Mouse (Mus musculus): ENCODE data around the gene Plcg2. TPM values are rescaled to one million over a fixed set of nuclear protein-coding genes. Genes with fewer than 3 reads are reported as not detected.

The Plcg2 gene
- polyA plus RNA-seq, 1 experiment from 2014 or later = 2.0 TPM

DNA sequence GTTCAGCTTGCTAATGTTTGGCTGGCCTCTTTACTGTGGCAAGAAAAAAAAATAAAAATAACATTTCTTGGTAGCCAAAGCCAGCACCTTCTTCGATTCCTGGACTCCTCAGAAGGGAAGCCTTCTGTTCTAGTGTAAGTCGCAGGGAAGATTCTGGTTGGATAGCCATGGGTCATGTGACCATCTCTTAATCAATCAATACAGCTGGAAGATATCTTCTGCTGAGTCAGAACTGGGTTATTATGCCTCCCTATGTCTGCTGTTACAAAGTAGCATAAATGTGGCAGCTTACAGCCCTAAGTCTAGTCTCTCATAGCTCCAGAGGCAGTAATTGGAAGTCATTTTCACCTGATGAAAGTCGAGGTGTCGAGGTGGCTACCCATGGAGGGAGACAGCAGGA is 180.6 kb downstream of the Plcg2 start:
- Histone ChIP-seq H3K4me3 (no peak overlapping the region), H3K36me3 (no peaks in the 10 kb centered on the region), H3K27me3 (no peaks in the 10 kb centered on the region), H3K4me1 (no peaks in the 10 kb centered on the region), H3K9ac (replicated peaks) (no peak overlapping the region), H3K9me3 (no peaks in the 10 kb centered on the region), H3K27ac (replicated peaks) (no peak overlapping the region), H3K4me2 (replicated peaks) (no peak overlapping the region)
- ATAC-seq (ENCODE audit: low FRiP score, low read depth) = no peak
- 81% methylated on average over 4 of the region's 4 CpGs for WGBS

DNA sequence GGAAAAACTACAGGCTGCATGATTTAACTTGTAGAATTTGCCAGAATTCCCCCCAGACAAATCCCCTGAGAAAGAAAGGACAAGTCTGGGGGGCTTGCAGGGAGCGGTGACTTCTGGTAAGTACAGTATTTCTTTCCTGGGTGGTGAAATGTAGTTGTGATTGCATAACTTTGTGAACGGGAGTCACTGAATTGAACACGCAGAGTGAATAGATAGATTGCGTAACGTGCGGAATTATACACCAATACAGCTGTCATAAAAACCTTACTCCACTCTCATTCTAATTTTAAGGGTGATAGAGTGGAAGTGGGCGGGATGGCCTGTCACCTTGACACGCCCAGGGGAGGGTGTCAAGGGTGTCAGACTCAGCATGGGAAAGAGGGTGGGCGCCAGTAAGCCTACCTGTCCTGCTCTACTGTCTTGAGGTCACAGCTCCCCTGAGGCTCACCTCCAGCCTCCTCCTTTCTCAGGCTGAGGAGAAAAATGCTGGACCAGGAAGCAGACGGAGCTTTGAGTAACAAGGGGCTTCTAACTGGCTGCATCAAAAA is 185.9 kb downstream of the Plcg2 start:
- Histone ChIP-seq H3K4me2 (replicated peaks) (no peak overlapping the region), H3K9ac (replicated peaks) (no peak overlapping the region), H3K27me3 (no peaks in the 10 kb centered on the region), H3K36me3 (no peaks in the 10 kb centered on the region), H3K4me1 (no peaks in the 10 kb centered on the region), H3K4me3 (no peak overlapping the region), H3K9me3 (no peaks in the 10 kb centered on the region), H3K27ac (replicated peaks) (no peak overlapping the region)
- 93% methylated on average over 10 of the region's 10 CpGs for WGBS
- no peak for ATAC-seq (ENCODE audit: low FRiP score, low read depth)

DNA sequence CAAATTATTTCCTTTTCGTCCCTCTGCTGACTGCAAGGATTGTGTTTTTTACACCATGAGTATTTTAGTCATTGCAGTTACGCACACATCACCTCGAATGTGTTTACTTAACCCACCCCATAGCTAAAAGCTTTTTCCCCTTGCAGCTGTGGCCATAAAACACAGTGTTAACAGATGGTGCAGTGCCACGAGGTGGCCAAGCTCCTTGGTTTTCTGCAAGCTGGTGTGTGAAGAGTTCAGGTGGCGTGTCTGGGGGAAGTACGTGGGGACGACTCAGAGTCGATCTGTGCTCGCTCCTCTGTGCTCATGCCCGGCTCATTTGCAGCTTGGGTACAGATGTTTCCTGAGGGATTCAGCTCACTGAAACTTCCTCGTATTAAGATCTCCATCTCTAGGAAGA is 186.4 kb downstream of the Plcg2 start:
- ATAC-seq (ENCODE audit: low FRiP score, low read depth) = no peak
- Histone ChIP-seq H3K9me3 (no peaks in the 10 kb centered on the region), H3K9ac (replicated peaks) (no peak overlapping the region), H3K27me3 (no peaks in the 10 kb centered on the region), H3K4me1 (no peaks in the 10 kb centered on the region), H3K27ac (replicated peaks) (no peak overlapping the region), H3K36me3 (no peaks in the 10 kb centered on the region), H3K4me2 (replicated peaks) (no peak overlapping the region), H3K4me3 (no peak overlapping the region)
- 79% methylated on average over 11 of the region's 11 CpGs for WGBS

Small RNAs within 50 kb of the gene (microRNA-seq; reads per million reads assigned to microRNA genes)
- not detected for gene Gm27361
- gene Mir7077 = not detected
- not detected for gene Mir7078

Other genes starting within 250 kb of the Plcg2 start
- 30.0 and 33.0 TPM in 2 replicates for gene Cmip, start 241.2 kb upstream of the Plcg2 start, polyA plus RNA-seq (2016; fragmentation: Nextera tagmentation; extraction: Ambion mirVana)
- 0.67 and 0.96 TPM in 2 replicates for gene Sdr42e1, start 175.4 kb downstream of the Plcg2 start, polyA plus RNA-seq (2016; fragmentation: Nextera tagmentation; extraction: Ambion mirVana)
- not detected in 2 replicates for gene Hsd17b2, start 203.6 kb downstream of the Plcg2 start, polyA plus RNA-seq (2016; fragmentation: Nextera tagmentation; extraction: Ambion mirVana)

Data from midbrain, embryonic 12.5 days (tissue).